Mouse (Mus musculus): ENCODE results near the gene Arhgap10. TPM values are rescaled to one million over a fixed set of nuclear protein-coding genes. Genes with fewer than 3 reads are reported as not detected.

Gene Arhgap10
- total and polyA plus RNA-seq, 3 experiments = 2.7 to 5.9 (median 4.8) TPM

DNA sequence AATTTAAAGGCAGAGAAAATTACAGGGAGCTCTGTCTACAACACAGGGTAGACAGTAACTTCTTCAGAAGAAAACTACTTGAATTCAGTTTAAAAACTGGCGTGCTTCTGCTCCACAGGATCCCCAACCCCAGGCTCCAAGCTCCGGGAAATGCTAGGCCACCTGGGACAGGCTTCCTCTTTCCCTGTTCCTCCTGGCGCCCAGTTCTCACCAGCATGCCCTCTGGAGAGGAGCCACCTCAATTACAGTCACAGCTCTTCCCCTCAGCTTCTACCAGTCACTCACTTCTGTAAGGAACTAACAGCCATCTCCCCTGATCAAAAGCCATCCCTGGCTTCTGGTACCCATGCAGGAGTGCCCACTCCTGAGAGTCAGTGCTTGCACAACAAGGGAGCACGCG is 32.9 kb downstream of the Arhgap10 start:
- no peaks in the 10 kb centered on the region for H3K79me2 ChIP-seq (replicated peaks; ENCODE audit: control insufficient read depth, extremely low read depth, insufficient read depth, poor library complexity, severe bottlenecking)
- in situ Hi-C loops (cut with MboI; ENCODE audit: low pct_ligation_motif_present, low pct_unique_long_range_greater_than_20kb, low sequenced_read_pairs) (no loop called here), dilution Hi-C loops (cut with MboI; ENCODE audit: extremely low pct_ligation_motif_present, extremely low pct_unique_long_range_greater_than_20kb, low sequenced_read_pairs) (no loop called here)
- peaks cover 0 to 8% of the 10 kb centered on the region in 2 experiments; a peak in 2 of 4 replicates for H3K4me1 ChIP-seq (ENCODE audit: control insufficient read depth in 1 of 2, insufficient read depth in 2 of 2)
- H3K27me3 ChIP-seq (replicated peaks) = no peaks in the 10 kb centered on the region
- H3K4me3 ChIP-seq (replicated peaks in 1 of 3; ENCODE audit: low read depth in 2 of 3, low read length in 2 of 3, poor library complexity in 1 of 3) = no peak overlapping the region
- H3K36me3 ChIP-seq (replicated peaks in 1 of 2; ENCODE audit: control insufficient read depth in 1 of 2, insufficient read depth in 1 of 2, low read length in 1 of 2) = no peaks in the 10 kb centered on the region
- no peak overlapping the region for H3K9ac ChIP-seq (ENCODE audit: insufficient read depth, low read depth)
- H3K4me2 ChIP-seq (ENCODE audit: insufficient read depth, low read depth, poor library complexity, severe bottlenecking) = no peak overlapping the region
- H3K27ac ChIP-seq (ENCODE audit: insufficient read depth, low read depth) = no peak overlapping the region
- no peaks in the 10 kb centered on the region for H3K9me3 ChIP-seq (replicated peaks; ENCODE audit: low read length)
- TF ChIP-seq POLR2A (IDR thresholded peaks at IDR 0.05; ENCODE audit: low read depth, low read length) (no peak), NELFE (IDR thresholded peaks at IDR 0.05; ENCODE audit: low read depth, low read length) (no peak), SIN3A (IDR thresholded peaks at IDR 0.05; ENCODE audit: low read length) (no peak), TCF12 (IDR thresholded peaks at IDR 0.05; ENCODE audit: low read depth, low read length) (no peak), TBP (conservative IDR thresholded peaks at IDR 0.05; ENCODE audit: low read depth, low read length) (no peak), IRF4 (IDR thresholded peaks at IDR 0.05; ENCODE audit: low read depth, low read length) (no peak), SMC3 (IDR thresholded peaks at IDR 0.05; ENCODE audit: low read depth, low read length) (no peak)
- no peak for DNase-seq (ENCODE audit: extremely low read depth)

DNA sequence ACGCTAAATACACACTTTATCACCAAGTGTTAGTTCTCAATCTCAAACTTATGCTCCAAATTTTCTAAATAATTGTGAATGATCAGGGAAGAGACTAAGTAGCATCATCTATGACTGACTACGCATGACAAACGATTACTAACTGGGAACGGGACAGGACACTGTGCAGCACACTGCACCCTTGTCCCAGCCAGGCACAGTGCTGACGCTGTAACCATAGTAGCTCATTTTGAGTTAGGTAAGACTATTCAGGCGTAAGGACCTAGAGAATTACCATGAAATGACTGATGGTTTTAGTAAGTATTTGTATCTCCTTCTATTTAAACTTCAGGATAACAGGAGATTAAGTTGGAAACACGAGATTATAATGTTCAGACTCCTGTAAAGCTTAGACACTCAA is 33.5 kb downstream of the Arhgap10 start:
- Histone ChIP-seq H3K9ac (ENCODE audit: insufficient read depth, low read depth) (no peak overlapping the region), H3K27ac (ENCODE audit: insufficient read depth, low read depth) (no peak overlapping the region), H3K4me2 (ENCODE audit: insufficient read depth, low read depth, poor library complexity, severe bottlenecking) (no peak overlapping the region), H3K79me2 (replicated peaks; ENCODE audit: control insufficient read depth, extremely low read depth, insufficient read depth, poor library complexity, severe bottlenecking) (no peaks in the 10 kb centered on the region), H3K9me3 (replicated peaks; ENCODE audit: low read length) (no peaks in the 10 kb centered on the region), H3K36me3 (replicated peaks in 1 of 2; ENCODE audit: control insufficient read depth in 1 of 2, insufficient read depth in 1 of 2, low read length in 1 of 2) (no peaks in the 10 kb centered on the region), H3K27me3 (replicated peaks) (no peaks in the 10 kb centered on the region), H3K4me1 (ENCODE audit: control insufficient read depth in 1 of 2, insufficient read depth in 2 of 2) (peaks cover 0 to 8% of the 10 kb centered on the region in 2 experiments; a peak in 2 of 4 replicates), H3K4me3 (replicated peaks in 1 of 3; ENCODE audit: low read depth in 2 of 3, low read length in 2 of 3, poor library complexity in 1 of 3) (no peak overlapping the region)
- DNase-seq (ENCODE audit: extremely low read depth) = no peak
- no peak for TF ChIP-seq HCFC1 (IDR thresholded peaks at IDR 0.05; ENCODE audit: low read depth, low read length)
- TF ChIP-seq MAZ (IDR thresholded peaks at IDR 0.05; ENCODE audit: low read depth, low read length) = no peak
- TF ChIP-seq ELF1 (IDR thresholded peaks at IDR 0.05; ENCODE audit: low read depth, low read length) = no peak
- no peak for TF ChIP-seq GABPA (IDR thresholded peaks at IDR 0.05; ENCODE audit: insufficient replicate concordance, low read depth, low read length)
- TF ChIP-seq JUND (conservative IDR thresholded peaks at IDR 0.05; ENCODE audit: low read depth, low read length) = no peak
- no peak for TF ChIP-seq E2F4 (IDR thresholded peaks at IDR 0.05; ENCODE audit: insufficient replicate concordance, low read depth, low read length)
- TF ChIP-seq ZNF384 (IDR thresholded peaks at IDR 0.05; ENCODE audit: low read depth, low read length) = no peak
- no peak for TF ChIP-seq UBTF (IDR thresholded peaks at IDR 0.05; ENCODE audit: low read depth, low read length)
- TF ChIP-seq EP300 (IDR thresholded peaks at IDR 0.05; ENCODE audit: low read length) = no peak
- TF ChIP-seq CHD1 (IDR thresholded peaks at IDR 0.05; ENCODE audit: low read depth, low read length) = no peak
- no peak for TF ChIP-seq POLR2AphosphoS2 (IDR thresholded peaks at IDR 0.05; ENCODE audit: low read depth, low read length)
- no peak for TF ChIP-seq PAX5 (IDR thresholded peaks at IDR 0.05; ENCODE audit: low read length)
- no peak for TF ChIP-seq USF2 (conservative IDR thresholded peaks at IDR 0.05; ENCODE audit: low read depth, low read length)
- TF ChIP-seq CHD2 (IDR thresholded peaks at IDR 0.05; ENCODE audit: low read length) = no peak
- no peak for TF ChIP-seq MYC (IDR thresholded peaks at IDR 0.05; ENCODE audit: low read depth, low read length)
- no peak for TF ChIP-seq TCF12 (IDR thresholded peaks at IDR 0.05; ENCODE audit: low read depth, low read length)
- TF ChIP-seq KAT2A (IDR thresholded peaks at IDR 0.05; ENCODE audit: insufficient replicate concordance, low read length) = no peak
- TF ChIP-seq MAFK (IDR thresholded peaks at IDR 0.05; ENCODE audit: insufficient replicate concordance, low read length) = no peak
- no peak for TF ChIP-seq ZKSCAN1 (IDR thresholded peaks at IDR 0.05; ENCODE audit: borderline replicate concordance, low read depth, low read length)
- in situ Hi-C loops (cut with MboI; ENCODE audit: low pct_ligation_motif_present, low pct_unique_long_range_greater_than_20kb, low sequenced_read_pairs) (no loop called here), dilution Hi-C loops (cut with MboI; ENCODE audit: extremely low pct_ligation_motif_present, extremely low pct_unique_long_range_greater_than_20kb, low sequenced_read_pairs) (no loop called here)

Measured in CH12.LX (cell line).